Mouse (Mus musculus) forelimb bud, embryonic 11.5 days (tissue): ENCODE results near the gene Igfbp6.

Experiments used
- DNase-seq: peaks from one replicate; pipeline ENCODE4 v3.0.0-alpha.2; 2012; ENCODE audit warnings: low read depth, low spot score

Igfbp6 gene

GRCm38 (mm10) chr15:102144274-102144711, at the start of gene Igfbp6:
TSS of gene Igfbp6 (plus strand) at chr15:102144362.
- DNase-seq: no peak

GRCm38 (mm10) chr15:102094988-102095387, 49.2 kb upstream of the Igfbp6 start:
- DNase-seq: no peak

GRCm38 (mm10) chr15:102097147-102097915, 46.8 kb upstream of the Igfbp6 start:
- no peak for DNase-seq

GRCm38 (mm10) chr15:102097991-102098555, 46.1 kb upstream of the Igfbp6 start:
- peak; percentile 63 for DNase-seq

GRCm38 (mm10) chr15:102099260-102099659, 44.9 kb upstream of the Igfbp6 start:
- DNase-seq: no peak

- no peak for DNase-seq
These were observed 44.4 kb upstream of the Igfbp6 start for GRCm38 (mm10) chr15:102099771-102100160.

GRCm38 (mm10) chr15:102100161-102100981, 43.8 kb upstream of the Igfbp6 start, which contains the start of gene Tns2:
TSS of gene Tns2 (plus strand) at chr15:102100413.
- no peak for DNase-seq

- no peak for DNase-seq
These were observed 43.0 kb upstream of the Igfbp6 start for GRCm38 (mm10) chr15:102100996-102101671.

- no peak for DNase-seq
These were observed 42.3 kb upstream of the Igfbp6 start for GRCm38 (mm10) chr15:102101672-102102541.

GRCm38 (mm10) chr15:102102548-102103121, 41.5 kb upstream of the Igfbp6 start:
- DNase-seq: no peak

GRCm38 (mm10) chr15:102103371-102103946, 40.7 kb upstream of the Igfbp6 start:
- DNase-seq: no peak

GRCm38 (mm10) chr15:102103947-102104555, 40.1 kb upstream of the Igfbp6 start:
- no peak for DNase-seq

GRCm38 (mm10) chr15:102105360-102105759, 38.8 kb upstream of the Igfbp6 start:
- no peak for DNase-seq

- no peak for DNase-seq
These were observed 38.1 kb upstream of the Igfbp6 start for GRCm38 (mm10) chr15:102105764-102106730.

- DNase-seq: no peak
These were observed 37.3 kb upstream of the Igfbp6 start for GRCm38 (mm10) chr15:102106754-102107456.

- peak; percentile 66 for DNase-seq
These were observed 36.2 kb upstream of the Igfbp6 start for GRCm38 (mm10) chr15:102107689-102108573.
